Mouse (Mus musculus): Measurements from ENCODE around the gene Gm21977.
"Not testable (repeated sequence)": the region's sequence is repeated elsewhere in the genome, so short reads cannot be mapped to it uniquely, and the experiment has no call there.

Gm21977 gene

DNA sequence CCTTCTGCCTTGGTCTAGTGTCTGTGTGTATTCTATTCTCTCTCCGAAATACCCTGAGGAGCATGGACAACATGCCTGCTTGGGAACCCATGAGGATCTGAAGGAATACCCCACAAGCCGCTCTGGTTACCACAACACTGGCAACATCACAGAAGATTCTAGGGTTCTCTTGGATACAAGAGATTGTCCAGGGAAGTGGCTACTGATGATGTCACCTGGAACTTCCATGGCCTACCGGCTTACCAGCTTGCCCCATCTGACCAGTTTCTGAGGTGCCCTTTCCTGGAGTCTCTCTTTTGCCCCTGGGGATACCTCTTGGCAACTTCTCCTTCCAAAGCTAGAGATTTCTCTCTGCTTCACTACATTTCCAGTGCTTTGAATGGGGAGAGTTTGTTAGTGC lies at the start of gene Gm21977:
Gene Gm21977, minus strand, starts transcription at position 101 of the 400 bp plus-strand sequence.
- DNase-seq (ENCODE audit: low spot score), result not testable (repeated sequence)

Measured in left cerebral cortex, adult 11 months (tissue).